ENCODE assay signal across 10 mouse cellular contexts in the genomic region with DNA sequence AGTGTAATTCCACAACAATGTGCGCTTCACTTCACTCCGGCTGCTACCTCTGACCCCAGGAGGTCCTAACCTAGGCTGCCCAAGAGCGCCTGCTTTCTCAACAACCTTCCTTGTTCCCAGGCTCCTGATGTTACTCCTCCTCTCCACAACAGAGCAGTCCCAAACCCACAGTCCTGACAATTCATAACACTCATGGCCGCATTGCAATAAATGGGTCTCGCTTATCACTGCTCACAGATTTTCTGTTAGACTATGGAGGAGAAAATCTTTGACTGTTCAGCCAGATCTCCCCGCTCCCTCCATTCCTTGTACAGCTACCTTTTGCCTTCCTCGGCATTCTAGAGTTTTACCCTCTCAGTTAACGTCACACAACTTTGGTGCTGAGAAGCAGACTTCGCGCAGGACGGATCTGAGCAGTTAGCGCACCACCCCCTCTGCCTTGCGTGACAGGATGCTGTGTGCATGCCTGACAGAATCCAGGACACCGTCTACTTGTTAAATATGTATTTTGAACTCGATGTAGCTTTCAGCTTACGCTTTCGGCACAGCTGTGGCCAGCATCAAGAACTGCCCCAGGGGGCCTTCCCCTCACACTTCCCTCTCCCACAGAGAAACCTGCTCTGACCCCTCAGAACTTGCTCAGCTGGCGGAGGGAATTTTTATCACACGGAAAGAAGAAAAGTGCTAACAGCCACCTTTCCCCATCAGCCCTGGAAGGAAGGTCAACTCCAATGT. TPM values are rescaled to one million over a fixed set of nuclear protein-coding genes. Genes with fewer than 3 reads are reported as not detected.
DNase-seq lines count a peak whose midpoint lies in the region; ATAC-seq and TF ChIP-seq lines count a peak whose summit lies in the region.
"Had no signal": no experiment of that assay in that cellular context is flagged by ENCODE, and none has a peak within 500 bp of the region (broad histone marks: within the 10 kb centered on the region; RNA-seq: fewer than 3 reads in every experiment).

A gene (minus strand): TSS at position 51 of the 735 bp plus-strand sequence.

- no peak within 1 kb of the TSS for H3K4me2 ChIP-seq in kidney, embryonic 15.5 days
- no peak within 1 kb of the TSS for H3K4me2 ChIP-seq in embryonic facial prominence, embryonic 14.5 days (ENCODE audit: low read depth, low read length)
- no peak within 1 kb of the TSS for H3K4me2 ChIP-seq in hindbrain, postnatal 0 days (ENCODE audit: low read depth, low read length)
- H3K4me2 ChIP-seq in midbrain, postnatal 0 days (ENCODE audit: low read depth, low read length, poor library complexity, severe bottlenecking), result no peak within 1 kb of the TSS
- H3K4me2 ChIP-seq: liver, embryonic 15.5 days had no signal

- H3K9me3 ChIP-seq in kidney, embryonic 15.5 days (replicated peaks), result no peaks in the 10 kb centered on the region
- 0 out of 2 replicates have a peak, but pooled peaks cover 6% of the 10 kb centered on the region for H3K9me3 ChIP-seq in embryonic facial prominence, embryonic 14.5 days (ENCODE audit: control insufficient read depth, low read length)
- H3K9me3 ChIP-seq in hindbrain, postnatal 0 days (ENCODE audit: low read length), result no peaks in the 10 kb centered on the region
- H3K9me3 ChIP-seq in midbrain, postnatal 0 days (ENCODE audit: low read length), result peaks cover 4% of the 10 kb centered on the region; the same call in 1 of the 2 replicates
- H3K9me3 ChIP-seq: G1E; liver, embryonic 15.5 days had no signal

- DNase-seq in kidney, postnatal 25 days, result no peak
- peak; percentile 58 for DNase-seq in embryonic facial prominence, embryonic 14.5 days (ENCODE audit: low spot score)
- DNase-seq in hindbrain, postnatal 0 days (ENCODE audit: low spot score), result no peak
- DNase-seq in midbrain, postnatal 0 days (ENCODE audit: low spot score), result no peak
- no peak for DNase-seq in gastrocnemius, postnatal 36 days
- no peak for DNase-seq in cerebellum, postnatal 14 days

- H3K4me3 ChIP-seq in kidney, embryonic 15.5 days (replicated peaks), result no peak within 1 kb of the TSS
- H3K4me3 ChIP-seq in embryonic facial prominence, embryonic 14.5 days (ENCODE audit: low read depth, low read length), result no peak within 1 kb of the TSS
- no peak within 1 kb of the TSS for H3K4me3 ChIP-seq in hindbrain, postnatal 0 days (ENCODE audit: low read length)
- no peak within 1 kb of the TSS for H3K4me3 ChIP-seq in midbrain, postnatal 0 days (ENCODE audit: low read depth, low read length)
- H3K4me3 ChIP-seq: liver, embryonic 15.5 days had no signal

- no peak for TF ChIP-seq CTCF in hindbrain, postnatal 0 days (IDR thresholded peaks at IDR 0.05; ENCODE audit: low read depth)
- no peak for TF ChIP-seq CTCF in midbrain, postnatal 0 days (IDR thresholded peaks at IDR 0.05)

- intact Hi-C loops in gastrocnemius, postnatal 36 days (cut with DNase I), result no loop called here

- H3K36me3 ChIP-seq in kidney, embryonic 15.5 days, result no peaks in the 10 kb centered on the region
- no peaks in the 10 kb centered on the region for H3K36me3 ChIP-seq in embryonic facial prominence, embryonic 14.5 days (ENCODE audit: control insufficient read depth, insufficient read depth, low read length)
- H3K36me3 ChIP-seq in hindbrain, postnatal 0 days (ENCODE audit: insufficient read depth, low read length), result no peaks in the 10 kb centered on the region
- H3K36me3 ChIP-seq in midbrain, postnatal 0 days (ENCODE audit: insufficient read depth, low read length), result no peaks in the 10 kb centered on the region
- H3K36me3 ChIP-seq: G1E; liver, embryonic 15.5 days had no signal

- H3K27me3 ChIP-seq in kidney, embryonic 15.5 days, result no peaks in the 10 kb centered on the region
- no peaks in the 10 kb centered on the region for H3K27me3 ChIP-seq in embryonic facial prominence, embryonic 14.5 days (replicated peaks; ENCODE audit: control insufficient read depth, insufficient read depth, low read length)
- no peaks in the 10 kb centered on the region for H3K27me3 ChIP-seq in hindbrain, postnatal 0 days (ENCODE audit: insufficient read depth, low read length)
- no peaks in the 10 kb centered on the region for H3K27me3 ChIP-seq in midbrain, postnatal 0 days (ENCODE audit: insufficient read depth, low read length)
- H3K27me3 ChIP-seq: liver, embryonic 15.5 days had no signal

- H3K4me1 ChIP-seq in kidney, embryonic 15.5 days, result no peaks in the 10 kb centered on the region
- H3K4me1 ChIP-seq in embryonic facial prominence, embryonic 14.5 days (ENCODE audit: control insufficient read depth, insufficient read depth, low read length), result no peaks in the 10 kb centered on the region
- no peaks in the 10 kb centered on the region for H3K4me1 ChIP-seq in hindbrain, postnatal 0 days (ENCODE audit: insufficient read depth, low read length)
- no peaks in the 10 kb centered on the region for H3K4me1 ChIP-seq in midbrain, postnatal 0 days (ENCODE audit: insufficient read depth, low read length)
- H3K4me1 ChIP-seq: liver, embryonic 15.5 days had no signal

- H3K9ac ChIP-seq in kidney, embryonic 15.5 days, result no peak within 1 kb of the TSS
- no peak within 1 kb of the TSS for H3K9ac ChIP-seq in embryonic facial prominence, embryonic 14.5 days (ENCODE audit: low read depth, low read length)
- H3K9ac ChIP-seq in hindbrain, postnatal 0 days (replicated peaks; ENCODE audit: low read length), result no peak within 1 kb of the TSS
- no peak within 1 kb of the TSS for H3K9ac ChIP-seq in midbrain, postnatal 0 days (replicated peaks; ENCODE audit: low read length, poor library complexity, severe bottlenecking)
- H3K9ac ChIP-seq: liver, embryonic 15.5 days had no signal

- no peak for ATAC-seq in kidney, embryonic 15.5 days (replicated peaks; ENCODE audit: low FRiP score)
- peak; percentile 50; the same call in 1 of the 2 replicates for ATAC-seq in embryonic facial prominence, embryonic 14.5 days (ENCODE audit: low read depth)
- ATAC-seq in hindbrain, postnatal 0 days, result no peak
- ATAC-seq in midbrain, postnatal 0 days (ENCODE audit: low FRiP score), result no peak
- ATAC-seq in activated CD4-positive, CD25-positive, alpha-beta regulatory T cell, adult 4 months, result no peak

- no peak within 1 kb of the TSS for H3K27ac ChIP-seq in kidney, embryonic 15.5 days
- H3K27ac ChIP-seq in embryonic facial prominence, embryonic 14.5 days (replicated peaks; ENCODE audit: low read depth, low read length), result no peak within 1 kb of the TSS
- no peak within 1 kb of the TSS for H3K27ac ChIP-seq in hindbrain, postnatal 0 days
- no peak within 1 kb of the TSS for H3K27ac ChIP-seq in midbrain, postnatal 0 days (ENCODE audit: low read depth, low read length)
- H3K27ac ChIP-seq: liver, embryonic 15.5 days had no signal

- 83% methylated on average over 19 of the region's 19 CpGs for WGBS in kidney, embryonic 15.5 days
- 70% methylated on average over 19 of the region's 19 CpGs for WGBS in embryonic facial prominence, embryonic 14.5 days
- WGBS in hindbrain, postnatal 0 days, result 78% methylated on average over 19 of the region's 19 CpGs
- 80% methylated on average over 19 of the region's 19 CpGs for WGBS in midbrain, postnatal 0 days

RNA-seq across cellular contexts. Expression of the gene that starts here (rescaled TPM):
- polyA plus RNA-seq in kidney, embryonic 15.5 days (2015; fragmentation: Nextera tagmentation; extraction: Ambion mirVana), result 12.3 and 13.8 TPM in 2 replicates
- polyA plus RNA-seq in embryonic facial prominence, embryonic 14.5 days (2014; fragmentation: Nextera tagmentation; extraction: Ambion mirVana), result 14.2 and 15.0 TPM in 2 replicates
- total RNA-seq in hindbrain, postnatal 0 days (2014; rRNA removed), result 94.5 and 101 TPM in 2 replicates
- 36.3 and 36.7 TPM in 2 replicates for polyA plus RNA-seq in hindbrain, postnatal 0 days (2015; fragmentation: Nextera tagmentation; extraction: Ambion mirVana)
- 123 and 125 TPM in 2 replicates for total RNA-seq in midbrain, postnatal 0 days (2014; rRNA removed)
- polyA plus RNA-seq in midbrain, postnatal 0 days (2015; fragmentation: Nextera tagmentation; extraction: Ambion mirVana), result 35.7 and 42.8 TPM in 2 replicates
- total RNA-seq in gastrocnemius, postnatal 36 days (2021), result 1 to 10 TPM; 6.2 to 6.3 TPM
- not detected for polyA plus RNA-seq in activated CD4-positive, CD25-positive, alpha-beta regulatory T cell, adult 4 months (2017; shearing (Covaris generic))
- polyA plus RNA-seq: G1E had no signal

Comparison
In these comparisons a context has a peak if more than half of its experiments do, and no peak if none do; other contexts are left out.
1. RNA of the gene that starts here (total RNA-seq): 123 to 125 TPM in midbrain, postnatal 0 days and 94.5 to 101 TPM in hindbrain, postnatal 0 days; 6.2 to 6.3 TPM in gastrocnemius, postnatal 36 days; every median in the first group is over 10 times any median in the second.
2. RNA of the gene that starts here (polyA plus RNA-seq): 35.7 to 42.8 TPM in midbrain, postnatal 0 days, 36.3 to 36.7 TPM in hindbrain, postnatal 0 days, 14.2 to 15.0 TPM in embryonic facial prominence, embryonic 14.5 days and 12.3 to 13.8 TPM in kidney, embryonic 15.5 days; not detected in activated CD4-positive, CD25-positive, alpha-beta regulatory T cell, adult 4 months; every median in the first group is over 10 times any median in the second.